Comparison of ENCODE assay signal across 13 mouse cellular contexts in the genomic region with DNA sequence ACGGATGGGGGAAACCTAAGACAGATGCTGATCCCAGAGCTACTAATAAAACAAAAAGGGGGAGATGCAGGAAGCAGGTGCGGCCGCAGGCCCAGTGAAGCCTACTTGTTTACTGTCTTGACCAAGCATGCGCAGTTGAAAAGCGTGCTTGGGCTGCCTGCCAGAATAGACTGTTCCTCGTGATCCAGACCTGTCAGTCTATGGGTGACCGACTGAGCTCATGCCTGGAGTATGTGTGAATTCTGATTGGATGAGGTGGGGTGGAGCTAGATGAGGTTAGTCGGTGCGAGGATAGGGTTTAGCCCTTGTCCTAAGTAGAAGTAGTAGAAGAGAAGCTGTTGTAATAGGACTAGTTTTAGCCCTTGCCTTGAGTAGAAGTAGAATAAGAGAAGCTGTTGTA. TPM values are rescaled to one million over a fixed set of nuclear protein-coding genes. Genes with fewer than 3 reads are reported as not detected.
"Had no signal": no experiment of that assay in that cellular context is flagged by ENCODE, and none has a peak within 500 bp of the region (broad histone marks: within the 10 kb centered on the region; RNA-seq: fewer than 3 reads in every experiment).

No protein-coding gene starts in this region.

- DNase-seq: lung, adult 18-20 months; lung, embryonic 14.5 days; lung, postnatal 10 days; midbrain, embryonic 14.5 days; retina, postnatal 1 day; right cerebral cortex, adult 18-20 months; right cerebral cortex, postnatal 25 days; right cerebral cortex, postnatal 4 days; spleen, adult 18-20 months; thymus, adult 18-20 months; thymus, postnatal 14 days; thymus, postnatal 36 days had no signal

RNA-seq across cellular contexts. Expression of gene Cyp2c67, which starts 1.3 kb away (rescaled TPM):
- total RNA-seq: megakaryocyte progenitor cell, adult 5-6 weeks had no signal
